Mouse (Mus musculus): ENCODE measurements around the gene Abr. TPM values are rescaled to one million over a fixed set of nuclear protein-coding genes. Genes with fewer than 3 reads are reported as not detected.

Abr gene
- polyA plus RNA-seq, 1 experiment from 2014 or later, result 38.3 TPM

DNA sequence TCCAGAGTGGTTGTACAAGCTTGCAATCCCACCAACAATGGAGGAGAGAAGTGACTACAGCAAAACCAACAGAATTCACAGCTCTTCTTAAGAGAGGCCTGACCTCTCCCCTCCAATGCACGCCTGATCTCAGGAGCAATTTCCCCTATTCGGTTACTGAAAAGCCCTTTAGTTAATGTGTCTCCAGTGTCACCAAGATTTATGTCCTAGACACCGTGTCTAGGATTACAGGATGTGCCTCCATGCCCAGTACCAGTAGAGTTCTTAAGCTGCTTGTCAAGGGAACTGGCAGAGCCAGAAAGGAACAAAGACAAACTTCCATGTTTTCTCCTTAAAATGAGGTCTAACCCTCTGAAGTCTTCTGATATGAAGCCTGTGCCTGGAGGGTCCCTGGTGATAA is 36.0 kb downstream of the Abr start:
- H3K9ac ChIP-seq, result no peak overlapping the region

DNA sequence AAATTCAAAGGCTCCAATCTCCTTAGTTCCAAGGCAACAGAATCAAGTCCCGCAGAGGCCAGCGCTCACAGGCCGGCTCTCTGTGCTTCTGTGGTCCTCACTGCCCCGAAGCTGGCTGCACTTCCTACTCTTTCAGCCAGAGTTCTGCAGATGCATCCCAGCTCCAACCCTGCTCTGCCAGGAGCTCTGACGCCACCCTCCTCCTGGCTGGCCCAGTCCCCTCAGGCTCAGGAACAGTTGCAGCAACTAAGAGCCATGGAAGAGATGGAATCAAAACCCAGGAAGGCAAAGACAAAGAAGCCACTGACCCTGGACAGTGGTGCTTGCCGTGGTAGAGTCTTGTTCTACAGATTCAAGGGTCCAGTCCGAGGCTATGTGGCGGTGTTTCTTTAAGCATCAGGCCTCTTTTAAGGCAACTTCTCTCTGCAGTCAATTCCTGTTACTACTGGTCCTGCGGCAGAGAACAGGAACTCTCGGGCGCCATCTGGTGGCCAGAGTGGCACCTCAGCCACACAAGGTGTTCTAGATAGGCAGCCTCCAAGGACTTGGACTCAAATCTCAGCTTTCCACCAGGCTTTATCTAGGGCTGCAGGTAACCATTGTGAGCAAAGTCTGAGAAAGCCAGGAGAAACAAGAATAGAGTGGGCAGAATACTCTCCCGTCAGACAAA is 44.4 kb downstream of the Abr start:
- Histone ChIP-seq H3K9ac (no peak overlapping the region), H3K27ac (no peak overlapping the region), H3K4me3 (replicated peaks) (no peak overlapping the region), H3K4me1 (replicated peaks) (0 out of 2 replicates have a peak, but pooled peaks cover 2% of the 10 kb centered on the region), H3K36me3 (no peaks in the 10 kb centered on the region), H3K4me2 (replicated peaks) (no peak overlapping the region), H3K9me3 (no peaks in the 10 kb centered on the region), H3K27me3 (replicated peaks) (no peaks in the 10 kb centered on the region)
- peak; percentile 65 for ATAC-seq
- WGBS, result 41% methylated on average over 12 of the region's 12 CpGs

More for the DNA sequence above, 36.0 kb downstream of the Abr start:
- no peak for ATAC-seq
- no peaks in the 10 kb centered on the region for H3K27me3 ChIP-seq (replicated peaks)
- no peaks in the 10 kb centered on the region for H3K9me3 ChIP-seq
- H3K4me3 ChIP-seq (replicated peaks), result no peak overlapping the region
- 0 out of 2 replicates have a peak, but pooled peaks cover 2% of the 10 kb centered on the region for H3K4me1 ChIP-seq (replicated peaks)
- 34% methylated on average over 3 of the region's 3 CpGs for WGBS
- H3K36me3 ChIP-seq, result no peaks in the 10 kb centered on the region
- H3K4me2 ChIP-seq (replicated peaks), result no peak overlapping the region
- H3K27ac ChIP-seq, result no peak overlapping the region

DNA sequence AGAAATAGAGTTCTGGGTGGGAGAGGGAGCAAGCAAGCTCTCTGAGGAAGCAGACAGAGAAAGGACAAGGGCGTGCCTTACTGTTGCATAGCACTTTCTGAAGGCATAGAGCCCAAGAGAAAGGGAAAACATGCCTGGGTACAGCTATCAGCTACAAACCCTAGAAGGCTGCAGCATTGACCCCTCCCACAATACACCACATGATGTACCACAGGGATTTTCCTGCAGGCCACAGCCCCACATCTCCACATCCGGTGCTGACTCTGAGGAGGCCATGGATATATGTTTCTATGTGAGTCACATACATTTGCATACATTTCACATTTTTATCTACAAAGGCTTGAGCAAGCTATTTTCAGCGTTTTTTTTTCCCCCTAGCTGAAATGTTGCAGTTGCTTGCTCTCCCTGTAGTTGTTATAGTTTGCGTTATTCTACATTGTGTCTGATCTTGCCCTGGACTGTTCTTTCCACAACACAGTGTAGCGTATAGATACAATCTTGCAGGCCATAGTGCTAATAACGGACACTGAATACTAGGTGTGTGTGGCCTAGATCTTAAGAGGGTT is 49.2 kb downstream of the Abr start:
- Histone ChIP-seq H3K4me1 (replicated peaks) (peaks cover 19% of the 10 kb centered on the region), H3K4me2 (replicated peaks) (no peak overlapping the region), H3K9ac (no peak overlapping the region), H3K27ac (no peak overlapping the region), H3K9me3 (no peaks in the 10 kb centered on the region), H3K27me3 (replicated peaks) (peaks cover 13% of the 10 kb centered on the region; the same call in 1 of the 2 replicates), H3K4me3 (replicated peaks) (no peak overlapping the region), H3K36me3 (no peaks in the 10 kb centered on the region)
- ATAC-seq, result no peak
- 76% methylated on average over 6 of the region's 6 CpGs for WGBS

DNA sequence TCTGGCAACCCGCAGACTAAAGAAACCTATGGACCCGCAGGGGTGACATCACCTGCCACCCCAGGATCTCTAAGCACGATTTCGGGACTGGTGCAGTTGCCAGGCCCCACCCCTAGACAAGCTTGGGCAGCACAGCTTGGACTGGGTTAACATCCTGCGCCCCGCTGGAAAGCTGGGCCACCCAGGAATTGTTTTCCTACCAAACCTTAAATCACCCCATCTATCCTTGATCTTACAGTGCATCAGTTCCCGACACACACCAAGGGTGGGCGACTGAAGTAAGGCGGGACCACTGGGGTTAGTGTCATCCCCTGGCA is 50.5 kb downstream of the Abr start:
- Histone ChIP-seq H3K27ac (no peak overlapping the region), H3K36me3 (no peaks in the 10 kb centered on the region), H3K4me2 (replicated peaks) (peak overlapping the region; percentile 98), H3K27me3 (replicated peaks) (peaks cover 13% of the 10 kb centered on the region; the same call in 1 of the 2 replicates), H3K9me3 (no peaks in the 10 kb centered on the region), H3K4me1 (replicated peaks) (peaks cover 17% of the 10 kb centered on the region), H3K4me3 (replicated peaks) (peak overlapping the region; percentile 59), H3K9ac (peak overlapping the region; percentile 62)
- ATAC-seq, result peak; percentile 40
- 8% methylated on average over 9 of the region's 9 CpGs for whole genome bisulfite sequencing

DNA sequence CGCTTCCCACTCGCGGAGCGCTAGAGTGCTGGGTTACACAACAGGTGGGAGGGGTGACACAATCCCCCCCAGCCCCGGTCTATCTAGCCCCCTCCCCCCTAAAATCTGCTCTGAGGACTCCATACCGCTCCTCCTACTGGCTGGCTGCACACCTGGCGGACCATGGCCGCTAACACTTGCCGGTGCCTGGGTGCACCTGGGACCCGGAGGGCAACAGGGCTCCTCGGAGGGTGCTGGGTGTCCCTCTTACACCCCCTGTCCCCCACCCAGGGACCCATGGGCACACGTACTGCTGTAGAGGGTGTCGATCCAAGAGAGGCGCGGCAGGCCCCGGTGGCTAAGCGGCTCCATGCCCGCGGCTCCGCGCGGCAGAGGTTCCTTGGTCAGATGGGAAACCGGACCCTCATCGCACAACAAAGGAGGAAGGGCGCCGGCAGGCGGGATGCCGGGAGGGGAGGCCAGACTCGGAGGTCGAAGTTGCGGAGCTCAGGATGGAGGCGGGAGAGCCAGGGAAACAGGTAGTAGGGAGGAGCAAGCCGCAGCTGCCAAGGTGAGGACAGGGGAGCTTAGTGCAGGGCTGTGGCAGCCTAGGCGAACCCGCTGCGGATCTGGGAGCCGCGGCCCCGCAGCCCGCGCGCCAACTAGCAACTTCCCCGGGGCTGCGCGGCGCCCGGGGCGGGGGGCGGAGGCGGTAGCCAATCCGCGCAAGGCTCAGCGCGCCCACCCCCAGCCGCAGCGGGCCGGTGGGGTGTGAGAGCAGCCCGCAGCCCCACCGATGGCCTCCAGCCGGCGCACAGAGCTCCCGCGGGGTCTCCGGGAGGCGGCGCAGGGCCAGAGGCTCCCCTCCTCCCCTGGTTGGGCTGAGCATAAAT is 51.1 kb downstream of the Abr start:
- Histone ChIP-seq H3K9ac (peak overlapping the region; percentile 62), H3K9me3 (no peaks in the 10 kb centered on the region), H3K36me3 (no peaks in the 10 kb centered on the region), H3K4me3 (replicated peaks) (peak overlapping the region; percentile 59), H3K27ac (no peak overlapping the region), H3K4me1 (replicated peaks) (peaks cover 17% of the 10 kb centered on the region), H3K4me2 (replicated peaks) (peak overlapping the region; percentile 98), H3K27me3 (replicated peaks) (peaks cover 13% of the 10 kb centered on the region; the same call in 1 of the 2 replicates)
- 1% methylated on average over 66 of the region's 66 CpGs for WGBS
- peak; percentile 84 for ATAC-seq

DNA sequence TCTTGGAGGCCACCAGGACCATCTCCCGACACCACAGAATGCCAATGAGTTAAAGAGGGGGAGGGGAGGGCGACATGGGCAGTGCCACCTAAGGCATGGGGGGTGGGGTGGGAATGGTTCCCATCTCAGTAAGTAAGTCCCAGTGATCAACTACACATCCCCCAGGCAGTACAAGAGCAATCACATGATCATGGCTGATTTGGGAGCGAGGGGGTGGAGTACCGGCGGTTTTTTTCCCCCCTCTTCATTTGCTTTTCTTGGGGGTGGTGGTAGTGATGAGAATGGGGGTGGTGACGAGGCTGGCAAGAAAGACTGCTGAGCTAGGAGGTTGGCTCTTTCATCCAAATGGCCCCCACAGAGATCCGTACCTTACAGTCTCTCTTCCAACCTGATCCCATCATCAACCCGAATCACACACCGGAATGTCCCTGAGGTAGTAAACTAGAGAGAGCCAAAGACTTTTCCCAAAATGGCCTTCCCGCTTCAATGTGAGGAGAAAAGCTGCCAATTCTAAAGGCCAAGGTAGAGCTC is 51.8 kb downstream of the Abr start:
- Histone ChIP-seq H3K27me3 (replicated peaks) (peaks cover 13% of the 10 kb centered on the region; the same call in 1 of the 2 replicates), H3K4me2 (replicated peaks) (peak overlapping the region; percentile 98), H3K4me3 (replicated peaks) (peak overlapping the region; percentile 59), H3K9me3 (no peaks in the 10 kb centered on the region), H3K36me3 (no peaks in the 10 kb centered on the region), H3K9ac (peak overlapping the region; percentile 62), H3K4me1 (replicated peaks) (peaks cover 17% of the 10 kb centered on the region), H3K27ac (no peak overlapping the region)
- no peak for ATAC-seq
- 21% methylated on average over 10 of the region's 10 CpGs for WGBS

DNA sequence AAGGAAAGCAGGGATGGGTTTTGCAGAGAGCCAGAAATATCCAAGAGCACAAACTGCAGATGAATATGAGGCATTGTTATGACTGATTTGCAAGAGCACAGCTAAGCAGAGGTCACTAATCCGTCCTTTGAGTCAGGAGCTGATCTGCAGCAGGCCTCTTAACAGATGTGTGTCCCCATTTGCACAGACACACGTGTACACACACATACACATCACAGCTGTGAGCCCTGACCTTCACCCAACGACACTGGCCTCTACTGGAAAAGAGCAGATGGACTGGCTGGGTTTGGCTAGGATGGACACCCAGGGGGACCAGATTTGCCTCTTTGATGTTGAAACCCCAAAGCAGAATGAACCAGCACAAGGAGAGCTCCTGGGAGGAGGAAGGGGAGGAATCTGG is 52.7 kb downstream of the Abr start:
- no peaks in the 10 kb centered on the region for H3K36me3 ChIP-seq
- 43% methylated on average over 3 of the region's 3 CpGs for WGBS
- H3K27me3 ChIP-seq (replicated peaks), result peaks cover 13% of the 10 kb centered on the region; the same call in 1 of the 2 replicates
- no peak overlapping the region for H3K9ac ChIP-seq
- no peak for ATAC-seq
- peaks cover 17% of the 10 kb centered on the region for H3K4me1 ChIP-seq (replicated peaks)
- peak overlapping the region; percentile 98; the same call in 1 of the 2 replicates for H3K4me2 ChIP-seq (replicated peaks)
- H3K4me3 ChIP-seq (replicated peaks), result no peak overlapping the region
- no peak overlapping the region for H3K27ac ChIP-seq
- H3K9me3 ChIP-seq, result no peaks in the 10 kb centered on the region

DNA sequence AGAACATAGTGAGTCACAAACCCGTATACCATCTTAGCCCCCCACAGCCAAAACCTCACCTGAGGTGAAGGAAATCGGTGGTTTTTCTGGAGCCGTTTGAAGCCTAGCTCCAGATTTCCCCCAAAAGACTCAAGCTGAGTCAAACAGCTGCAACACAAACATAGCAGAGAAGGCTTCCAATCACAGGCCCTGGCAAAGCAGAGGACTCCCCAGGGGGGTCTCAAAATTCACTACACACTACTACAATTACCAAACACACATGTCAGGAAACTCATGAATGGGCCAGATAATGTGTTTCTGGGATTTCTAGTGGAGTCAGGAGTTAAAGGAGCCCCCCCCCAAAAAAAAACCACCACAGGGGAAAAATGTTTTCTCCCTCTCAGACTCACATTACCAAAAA is 56.0 kb downstream of the Abr start:
- Histone ChIP-seq H3K9ac (no peak overlapping the region), H3K9me3 (no peaks in the 10 kb centered on the region), H3K27ac (no peak overlapping the region), H3K4me2 (replicated peaks) (no peak overlapping the region), H3K27me3 (replicated peaks) (peaks cover 4% of the 10 kb centered on the region; the same call in 1 of the 2 replicates), H3K4me1 (replicated peaks) (peaks cover 12% of the 10 kb centered on the region), H3K36me3 (no peaks in the 10 kb centered on the region), H3K4me3 (replicated peaks) (no peak overlapping the region)
- 80% methylated on average over 3 of the region's 3 CpGs for WGBS
- no peak for ATAC-seq

DNA sequence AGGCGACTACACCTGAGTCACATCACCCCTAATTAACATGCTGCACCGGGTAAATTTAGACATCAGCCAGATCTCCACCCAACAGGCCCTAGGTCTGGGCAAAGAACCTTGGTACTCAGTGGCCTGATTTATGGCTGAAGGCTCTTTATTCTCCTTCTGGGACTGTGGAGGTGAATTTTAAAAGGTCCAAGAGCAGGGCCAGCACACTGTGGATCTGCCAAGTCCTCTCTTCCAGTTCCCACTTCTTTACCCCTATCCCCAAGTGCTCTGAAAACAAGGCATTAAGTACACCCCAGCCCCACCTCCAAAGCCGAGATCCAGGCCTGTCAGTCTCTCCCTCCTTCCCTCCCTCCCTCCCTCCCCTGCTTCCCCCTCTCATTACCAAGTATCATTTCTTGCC is 59.5 kb downstream of the Abr start:
- WGBS, result 52% methylated on average over 3 of the region's 3 CpGs
- ATAC-seq, result no peak
- Histone ChIP-seq H3K27me3 (replicated peaks) (no peaks in the 10 kb centered on the region), H3K36me3 (no peaks in the 10 kb centered on the region), H3K9ac (no peak overlapping the region), H3K27ac (no peak overlapping the region), H3K4me3 (replicated peaks) (no peak overlapping the region), H3K4me1 (replicated peaks) (no peaks in the 10 kb centered on the region), H3K4me2 (replicated peaks) (no peak overlapping the region), H3K9me3 (no peaks in the 10 kb centered on the region)

DNA sequence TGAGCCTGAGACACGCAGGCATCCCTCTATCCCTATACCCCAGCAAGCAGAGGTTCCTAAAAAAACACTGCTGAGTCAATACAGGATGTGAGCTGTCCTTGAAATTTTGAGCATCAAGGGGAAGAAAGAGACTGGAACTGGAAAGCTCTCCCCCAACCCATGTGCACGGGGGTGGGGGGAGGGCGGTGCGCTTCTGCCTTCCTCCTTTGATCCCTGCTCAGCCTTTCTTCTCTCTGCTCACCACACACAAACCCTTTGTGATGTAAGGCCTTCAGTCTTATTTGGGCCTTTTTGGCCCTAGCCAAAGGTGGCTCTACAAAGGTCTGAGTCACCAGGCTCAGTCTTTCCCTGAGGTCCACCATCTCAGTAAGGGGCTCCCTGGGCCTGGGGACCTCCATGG is 59.9 kb downstream of the Abr start:
- Histone ChIP-seq H3K27ac (no peak overlapping the region), H3K9ac (no peak overlapping the region), H3K9me3 (no peaks in the 10 kb centered on the region), H3K36me3 (no peaks in the 10 kb centered on the region), H3K4me3 (replicated peaks) (no peak overlapping the region), H3K4me2 (replicated peaks) (no peak overlapping the region), H3K27me3 (replicated peaks) (no peaks in the 10 kb centered on the region), H3K4me1 (replicated peaks) (no peaks in the 10 kb centered on the region)
- 60% methylated on average over 4 of the region's 4 CpGs for WGBS
- ATAC-seq, result no peak

DNA sequence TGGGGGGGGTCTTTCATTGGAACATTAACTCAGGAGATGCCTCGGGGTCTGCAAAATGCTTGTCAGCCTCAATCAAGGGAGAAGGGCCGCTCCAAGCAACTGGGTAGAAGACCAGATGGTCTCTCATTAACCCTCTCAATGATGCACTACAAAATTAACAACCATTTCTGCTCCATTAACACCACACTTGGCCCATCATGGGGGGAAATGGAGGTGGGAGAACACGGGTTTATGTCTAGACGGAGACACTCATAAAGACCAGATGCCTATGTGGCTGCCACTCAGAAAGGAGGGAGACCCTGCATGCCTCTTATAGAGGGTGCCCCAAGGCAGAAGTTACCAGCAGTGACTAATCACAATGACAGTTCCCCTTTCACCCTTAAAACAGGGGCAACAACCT is 64.3 kb downstream of the Abr start:
- Histone ChIP-seq H3K4me3 (replicated peaks) (no peak overlapping the region), H3K9ac (no peak overlapping the region), H3K27me3 (replicated peaks) (no peaks in the 10 kb centered on the region), H3K36me3 (no peaks in the 10 kb centered on the region), H3K27ac (no peak overlapping the region), H3K4me2 (replicated peaks) (no peak overlapping the region), H3K9me3 (no peaks in the 10 kb centered on the region), H3K4me1 (replicated peaks) (no peaks in the 10 kb centered on the region)
- no peak for ATAC-seq
- WGBS, result 83% methylated on average over 4 of the region's 4 CpGs

DNA sequence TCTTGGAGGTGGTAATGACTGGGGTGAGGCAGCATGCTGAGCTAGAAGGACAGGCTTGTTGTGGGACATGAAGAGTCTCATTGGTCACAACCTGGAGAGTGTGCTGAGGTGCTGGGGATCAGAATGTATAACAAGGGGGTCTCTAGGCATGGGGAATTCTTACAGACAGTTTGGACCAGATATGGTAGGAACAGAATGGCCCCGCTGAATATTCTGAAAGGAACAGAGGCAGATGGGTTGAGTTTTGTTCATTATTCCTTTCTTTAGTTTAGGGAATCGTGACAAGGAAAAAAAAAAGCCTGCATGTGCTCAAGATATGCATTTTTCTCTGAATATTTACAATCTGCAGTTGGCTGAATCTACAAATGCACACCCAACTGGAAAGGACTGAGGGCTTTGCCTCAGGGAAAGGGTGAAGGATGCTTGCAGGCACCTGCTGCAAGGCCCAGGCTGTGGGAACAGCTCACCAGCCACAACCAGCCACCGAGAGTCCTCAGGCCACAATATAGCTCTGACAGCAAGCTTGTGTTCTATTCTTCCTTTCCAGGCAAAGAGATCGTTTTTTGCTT is 73.9 kb downstream of the Abr start:
- Histone ChIP-seq H3K36me3 (no peaks in the 10 kb centered on the region), H3K9me3 (no peaks in the 10 kb centered on the region), H3K4me3 (replicated peaks) (no peak overlapping the region), H3K27ac (no peak overlapping the region), H3K4me2 (replicated peaks) (no peak overlapping the region), H3K9ac (no peak overlapping the region), H3K27me3 (replicated peaks) (no peaks in the 10 kb centered on the region), H3K4me1 (replicated peaks) (no peaks in the 10 kb centered on the region)
- WGBS, result 78% methylated on average over 4 of the region's 4 CpGs
- ATAC-seq, result no peak
